Mouse (Mus musculus): ENCODE results near the gene Zfp386.
"Not testable (repeated sequence)": the region's sequence is repeated elsewhere in the genome, so short reads cannot be mapped to it uniquely, and the experiment has no call there.

The Zfp386 gene

GRCm38 (mm10) chr12:116047440-116048377, at the start of gene Zfp386:
TSS of gene Zfp386 (plus strand) at chr12:116047724.
- DNase-seq (ENCODE audit: low read depth, low spot score) = peak; percentile 97
- H3K27me3 ChIP-seq (ENCODE audit: control insufficient read depth, insufficient read depth, low read length, poor library complexity, severe bottlenecking) = no peaks in the 10 kb centered on the region

GRCm38 (mm10) chr12:115999784-116000183, 47.7 kb upstream of the Zfp386 start:
- not testable (repeated sequence) for H3K27me3 ChIP-seq (ENCODE audit: control insufficient read depth, insufficient read depth, low read length, poor library complexity, severe bottlenecking); H3K36me3 ChIP-seq (ENCODE audit: control insufficient read depth, insufficient read depth, low read length, poor library complexity, severe bottlenecking); DNase-seq (ENCODE audit: low read depth, low spot score)

More at GRCm38 (mm10) chr12:116047440-116048377, at the start of gene Zfp386:
- no peaks in the 10 kb centered on the region for H3K36me3 ChIP-seq (ENCODE audit: control insufficient read depth, insufficient read depth, low read length, poor library complexity, severe bottlenecking)

- peak; percentile 6 for DNase-seq (ENCODE audit: low read depth, low spot score)
- not testable (repeated sequence) for H3K27me3 ChIP-seq (ENCODE audit: control insufficient read depth, insufficient read depth, low read length, poor library complexity, severe bottlenecking); H3K36me3 ChIP-seq (ENCODE audit: control insufficient read depth, insufficient read depth, low read length, poor library complexity, severe bottlenecking)
Observed at GRCm38 (mm10) chr12:116002946-116003345, 44.6 kb upstream of the Zfp386 start.

DNA sequence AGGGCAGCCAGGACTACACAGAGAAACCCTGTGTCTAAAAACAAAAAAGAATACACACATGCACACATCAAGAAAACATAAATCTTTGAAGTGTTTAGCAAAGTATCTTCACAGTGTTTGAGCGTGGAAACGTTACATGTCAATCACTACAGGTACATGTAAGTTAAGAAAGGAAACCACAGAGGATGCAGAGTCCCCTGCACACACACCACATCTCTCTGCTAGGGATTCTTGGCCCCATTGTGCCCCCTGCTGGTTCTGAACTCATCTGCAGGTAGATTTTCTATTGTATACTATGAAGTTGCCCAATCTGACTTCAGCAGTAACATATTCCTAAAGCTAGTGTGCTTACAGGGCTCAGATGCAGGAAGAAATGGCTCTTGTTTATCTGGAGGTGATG, 36.7 kb upstream of the Zfp386 start:
- DNase-seq (ENCODE audit: low read depth, low spot score) = peak; percentile 25
- Histone ChIP-seq H3K27me3 (ENCODE audit: control insufficient read depth, insufficient read depth, low read length, poor library complexity, severe bottlenecking) (no peaks in the 10 kb centered on the region), H3K36me3 (ENCODE audit: control insufficient read depth, insufficient read depth, low read length, poor library complexity, severe bottlenecking) (no peaks in the 10 kb centered on the region)

DNA sequence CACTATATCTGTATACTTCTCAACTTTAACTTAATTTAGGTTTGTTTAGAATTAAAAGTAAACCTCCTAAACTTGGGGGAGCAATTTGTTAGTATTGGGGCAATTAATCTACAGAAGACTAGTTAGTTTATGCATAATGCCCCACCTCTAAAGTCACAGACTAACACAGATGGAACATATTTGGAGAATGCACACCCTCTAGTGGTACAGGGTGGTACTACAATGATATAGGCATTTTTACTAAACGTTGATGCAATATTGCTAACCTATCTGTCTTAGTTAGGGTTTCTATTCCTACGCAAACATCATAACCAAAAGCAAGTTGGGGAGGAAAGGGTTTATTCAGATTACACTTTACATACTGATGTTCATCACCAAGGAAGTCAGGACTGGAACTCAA, 19.4 kb upstream of the Zfp386 start:
- Histone ChIP-seq H3K27me3 (ENCODE audit: control insufficient read depth, insufficient read depth, low read length, poor library complexity, severe bottlenecking) (no peaks in the 10 kb centered on the region), H3K36me3 (ENCODE audit: control insufficient read depth, insufficient read depth, low read length, poor library complexity, severe bottlenecking) (no peaks in the 10 kb centered on the region)
- peak; percentile 71 for DNase-seq (ENCODE audit: low read depth, low spot score)

- no peak for DNase-seq (ENCODE audit: low read depth, low spot score)
- Histone ChIP-seq H3K36me3 (ENCODE audit: control insufficient read depth, insufficient read depth, low read length, poor library complexity, severe bottlenecking) (no peaks in the 10 kb centered on the region), H3K27me3 (ENCODE audit: control insufficient read depth, insufficient read depth, low read length, poor library complexity, severe bottlenecking) (no peaks in the 10 kb centered on the region)
Observed at GRCm38 (mm10) chr12:116035346-116035745, 12.2 kb upstream of the Zfp386 start.

- no peaks in the 10 kb centered on the region for H3K27me3 ChIP-seq (ENCODE audit: control insufficient read depth, insufficient read depth, low read length, poor library complexity, severe bottlenecking)
Observed at GRCm38 (mm10) chr12:116044785-116045184, 2.7 kb upstream of the Zfp386 start.

DNA sequence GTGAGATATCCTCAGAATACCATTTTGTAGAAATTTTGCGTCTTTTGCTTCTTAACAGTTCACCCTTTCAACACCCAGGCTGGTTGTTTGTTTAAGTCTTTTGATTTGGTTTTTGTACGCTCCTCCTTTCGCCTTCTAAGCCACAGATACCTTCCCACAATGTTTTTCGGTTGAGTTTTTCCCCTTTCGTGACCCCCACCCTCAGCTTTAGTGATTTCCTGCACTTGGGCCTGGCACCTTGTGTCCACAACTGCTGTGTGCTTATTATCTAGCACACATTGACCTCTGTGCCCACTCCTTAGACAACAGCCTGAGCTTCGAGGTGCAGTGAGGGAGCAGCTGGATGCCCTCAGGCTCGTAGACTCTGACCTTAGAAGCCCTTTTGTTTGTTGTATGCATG, 1.2 kb downstream of the Zfp386 start:
- no peaks in the 10 kb centered on the region for H3K27me3 ChIP-seq (ENCODE audit: control insufficient read depth, insufficient read depth, low read length, poor library complexity, severe bottlenecking)
- no peaks in the 10 kb centered on the region for H3K36me3 ChIP-seq (ENCODE audit: control insufficient read depth, insufficient read depth, low read length, poor library complexity, severe bottlenecking)
- DNase-seq (ENCODE audit: low read depth, low spot score) = no peak

More at GRCm38 (mm10) chr12:116044785-116045184, 2.7 kb upstream of the Zfp386 start:
- no peak for DNase-seq (ENCODE audit: low read depth, low spot score)
- no peaks in the 10 kb centered on the region for H3K36me3 ChIP-seq (ENCODE audit: control insufficient read depth, insufficient read depth, low read length, poor library complexity, severe bottlenecking)

GRCm38 (mm10) chr12:116049236-116049635, 1.7 kb downstream of the Zfp386 start:
- Histone ChIP-seq H3K27me3 (ENCODE audit: control insufficient read depth, insufficient read depth, low read length, poor library complexity, severe bottlenecking) (no peaks in the 10 kb centered on the region), H3K36me3 (ENCODE audit: control insufficient read depth, insufficient read depth, low read length, poor library complexity, severe bottlenecking) (no peaks in the 10 kb centered on the region)
- no peak for DNase-seq (ENCODE audit: low read depth, low spot score)

- Histone ChIP-seq H3K36me3 (ENCODE audit: control insufficient read depth, insufficient read depth, low read length, poor library complexity, severe bottlenecking) (no peaks in the 10 kb centered on the region), H3K27me3 (ENCODE audit: control insufficient read depth, insufficient read depth, low read length, poor library complexity, severe bottlenecking) (no peaks in the 10 kb centered on the region)
- DNase-seq (ENCODE audit: low read depth, low spot score) = peak; percentile 76
Observed at GRCm38 (mm10) chr12:116049701-116050100, 2.2 kb downstream of the Zfp386 start.

- Histone ChIP-seq H3K27me3 (ENCODE audit: control insufficient read depth, insufficient read depth, low read length, poor library complexity, severe bottlenecking) (no peaks in the 10 kb centered on the region), H3K36me3 (ENCODE audit: control insufficient read depth, insufficient read depth, low read length, poor library complexity, severe bottlenecking) (peaks cover 12% of the 10 kb centered on the region; the same call in 1 of the 2 replicates)
- peak; percentile 74 for DNase-seq (ENCODE audit: low read depth, low spot score)
Observed at GRCm38 (mm10) chr12:116054342-116054741, 6.8 kb downstream of the Zfp386 start.

DNA sequence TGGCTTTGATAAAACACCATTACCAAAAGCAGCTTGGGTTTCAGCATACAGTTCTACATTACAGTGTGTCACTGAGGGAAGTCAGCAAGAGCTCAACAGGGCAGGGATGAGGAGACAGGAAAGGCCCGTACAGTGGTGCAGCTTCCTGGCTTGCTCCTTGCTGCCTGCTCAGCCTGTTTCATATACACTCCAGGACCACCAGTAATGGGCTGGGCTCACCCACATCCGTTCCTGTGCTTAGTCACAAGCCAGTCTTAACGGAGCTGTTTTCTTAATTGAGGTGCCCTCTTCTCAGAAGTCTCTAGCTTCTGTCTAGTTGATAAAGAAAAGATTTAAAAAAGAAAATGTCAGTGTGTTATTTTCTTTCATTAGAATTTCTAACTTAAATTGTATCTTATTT, 8.6 kb downstream of the Zfp386 start:
- Histone ChIP-seq H3K27me3 (ENCODE audit: control insufficient read depth, insufficient read depth, low read length, poor library complexity, severe bottlenecking) (no peaks in the 10 kb centered on the region), H3K36me3 (ENCODE audit: control insufficient read depth, insufficient read depth, low read length, poor library complexity, severe bottlenecking) (peaks cover 17% of the 10 kb centered on the region)
- DNase-seq (ENCODE audit: low read depth, low spot score) = no peak

DNA sequence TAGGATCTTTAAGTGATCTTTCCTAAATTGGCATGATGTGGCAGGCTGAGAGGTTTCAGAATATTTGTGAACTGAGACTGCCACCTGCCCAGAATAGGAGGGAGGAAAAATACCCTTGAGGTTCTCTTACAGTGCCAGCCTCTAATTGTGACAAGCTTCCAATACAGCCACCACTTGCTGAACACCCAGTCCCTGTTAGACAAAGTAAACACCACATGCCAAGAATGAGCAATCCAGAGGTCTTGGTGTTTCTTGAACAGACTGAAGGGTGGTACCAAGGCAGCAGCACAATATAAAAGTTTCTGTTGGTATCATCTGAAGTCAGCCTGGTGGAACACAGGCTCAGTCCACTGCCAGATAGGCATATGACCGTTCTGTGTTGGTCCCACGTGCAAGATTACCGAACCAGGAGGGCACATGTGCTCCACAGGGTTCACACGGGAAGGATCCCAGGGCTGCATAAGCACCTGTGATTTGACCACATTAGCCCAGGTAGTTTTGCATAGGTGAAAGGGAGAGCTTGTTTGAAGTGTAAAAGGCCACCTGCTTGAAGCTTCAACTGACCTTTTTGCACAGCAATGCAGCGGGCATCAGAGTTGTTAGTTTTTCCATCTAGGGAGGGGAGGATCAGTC, 14.2 kb downstream of the Zfp386 start:
- H3K27me3 ChIP-seq (ENCODE audit: control insufficient read depth, insufficient read depth, low read length, poor library complexity, severe bottlenecking) = no peaks in the 10 kb centered on the region
- no peak for DNase-seq (ENCODE audit: low read depth, low spot score)

GRCm38 (mm10) chr12:116062194-116062583, 14.7 kb downstream of the Zfp386 start:
- DNase-seq (ENCODE audit: low read depth, low spot score) = no peak
- Histone ChIP-seq H3K27me3 (ENCODE audit: control insufficient read depth, insufficient read depth, low read length, poor library complexity, severe bottlenecking) (no peaks in the 10 kb centered on the region), H3K36me3 (ENCODE audit: control insufficient read depth, insufficient read depth, low read length, poor library complexity, severe bottlenecking) (peaks cover 13% of the 10 kb centered on the region)

More for the DNA sequence above, 14.2 kb downstream of the Zfp386 start:
- peaks cover 15% of the 10 kb centered on the region for H3K36me3 ChIP-seq (ENCODE audit: control insufficient read depth, insufficient read depth, low read length, poor library complexity, severe bottlenecking)

DNA sequence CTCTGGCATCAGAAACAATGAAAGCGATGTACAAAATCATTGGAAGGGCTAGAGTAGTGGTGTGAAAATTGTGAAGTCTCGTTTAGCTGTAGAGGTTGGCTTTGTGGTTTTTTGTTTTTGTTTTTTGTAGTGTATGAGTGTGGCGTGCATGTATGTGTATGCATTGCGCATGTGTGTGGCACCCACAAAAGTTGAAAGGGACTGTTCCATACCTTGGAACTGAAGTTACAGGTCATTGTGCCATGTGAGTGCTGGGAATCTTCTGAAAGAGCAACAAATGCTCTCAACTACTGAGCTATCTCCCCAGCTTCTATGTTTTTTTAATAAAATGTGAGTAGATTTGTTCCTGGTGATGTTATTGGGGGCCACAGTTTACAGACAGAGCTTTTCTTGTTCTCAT, 15.5 kb downstream of the Zfp386 start:
- no peaks in the 10 kb centered on the region for H3K27me3 ChIP-seq (ENCODE audit: control insufficient read depth, insufficient read depth, low read length, poor library complexity, severe bottlenecking)
- no peak for DNase-seq (ENCODE audit: low read depth, low spot score)
- peaks cover 11% of the 10 kb centered on the region for H3K36me3 ChIP-seq (ENCODE audit: control insufficient read depth, insufficient read depth, low read length, poor library complexity, severe bottlenecking)

Measured in splenic B cell, adult 2 months (primary cell).